Mouse (Mus musculus) erythroblast, embryonic 14.5 days (primary cell): ENCODE data around the gene Gm45521.

Experiments used
- GATA1 ChIP-seq: IDR thresholded peaks from 2 replicates; pipeline ENCODE4 v1.6.1; 2012; ENCODE audit warnings: low read length, inconsistent platforms, mixed read lengths
- TAL1 ChIP-seq: IDR thresholded peaks from 3 replicates; pipeline ENCODE4 v1.6.1; 2012; ENCODE audit warnings: low read length, inconsistent platforms, mixed read lengths

DNA sequence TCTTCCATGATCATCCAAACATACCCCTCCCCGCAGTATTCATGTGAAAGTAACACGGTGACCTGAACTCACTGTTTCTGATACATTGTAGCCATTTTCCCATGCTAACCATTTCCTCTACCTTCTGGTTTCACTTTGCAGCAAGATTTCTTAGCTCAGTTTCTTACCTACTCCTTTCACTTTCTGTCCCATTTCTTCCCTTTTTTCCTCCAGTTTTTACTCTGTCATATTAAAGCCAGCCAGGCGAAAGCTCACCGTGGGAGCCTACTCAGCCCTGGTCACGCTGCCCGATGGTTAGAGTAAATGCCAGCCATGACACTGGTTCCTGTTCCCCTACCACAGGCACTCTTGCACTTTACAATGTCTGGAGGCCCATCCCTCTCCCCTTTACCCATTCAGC, 29.8 kb downstream of the Gm45521 start:
- TF ChIP-seq GATA1 (no peak), TAL1 (no peak)
